Mouse (Mus musculus): ENCODE results near the gene Cd209c.

Gene Cd209c

DNA sequence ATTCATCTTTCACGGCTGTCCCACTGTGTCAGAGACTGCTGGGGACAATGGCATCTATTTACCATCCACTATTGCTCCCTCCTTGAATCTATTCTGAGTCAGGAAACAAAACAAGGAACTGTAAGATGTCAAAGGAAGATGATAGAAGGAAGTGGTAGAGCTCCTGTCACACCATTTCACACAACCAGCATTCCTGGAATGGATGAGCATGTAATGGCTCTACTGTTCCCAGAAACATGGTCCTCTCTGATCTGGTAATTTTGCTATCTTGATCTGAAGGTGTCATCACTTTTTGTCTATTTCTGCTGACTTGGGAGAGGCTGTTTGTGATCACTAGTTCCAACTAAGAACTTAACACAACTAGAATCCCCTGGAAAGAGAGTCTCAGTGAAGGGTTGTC lies at the start of gene Cd209c:
Cd209c (minus strand) TSS at position 101 of the 400 bp plus-strand sequence.
- DNase-seq (ENCODE audit: low spot score): no peak

DNA sequence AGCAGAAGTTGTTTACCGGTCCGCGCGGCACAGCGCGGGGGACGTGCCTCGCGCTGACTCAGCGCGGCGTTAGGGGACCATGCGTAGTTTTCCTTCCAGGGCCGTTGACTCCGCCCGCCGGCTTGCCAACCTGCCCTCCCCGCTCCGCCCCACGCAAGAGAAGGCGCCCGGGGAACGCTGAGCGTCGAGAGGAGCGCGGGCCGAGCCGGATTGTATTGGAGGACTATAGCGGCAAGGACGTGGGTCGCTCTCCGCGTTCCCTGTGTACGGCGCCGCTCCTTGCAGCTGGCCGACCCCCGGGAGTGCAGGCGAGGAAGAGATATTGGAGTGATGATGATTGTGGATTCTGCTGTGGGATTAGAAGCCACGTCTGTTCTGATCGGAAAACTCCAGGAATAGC lies 39.7 kb upstream of the Cd209c start:
- DNase-seq (ENCODE audit: low spot score): peak; percentile 3

DNA sequence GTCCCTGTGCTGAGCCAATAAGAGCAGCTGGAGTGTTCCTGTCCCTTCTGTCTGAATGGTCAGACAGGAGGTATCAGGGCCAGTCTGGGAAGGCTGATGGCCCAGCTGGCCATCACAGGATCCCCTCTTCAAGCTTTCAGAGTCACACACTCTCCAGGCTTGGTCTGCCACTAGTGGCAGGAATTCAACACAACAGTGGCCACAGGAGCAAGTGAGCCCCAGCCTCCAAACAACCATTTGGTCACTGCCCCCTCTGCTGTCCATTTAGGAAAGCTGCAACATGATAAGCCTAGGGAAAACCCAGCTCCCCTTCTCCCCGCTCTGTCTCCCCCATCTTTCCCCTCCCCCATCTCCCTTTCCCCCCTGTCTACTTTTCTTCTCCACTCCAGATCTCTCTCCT lies 1.5 kb upstream of the Cd209c start:
- no peak for DNase-seq (ENCODE audit: low spot score)

DNA sequence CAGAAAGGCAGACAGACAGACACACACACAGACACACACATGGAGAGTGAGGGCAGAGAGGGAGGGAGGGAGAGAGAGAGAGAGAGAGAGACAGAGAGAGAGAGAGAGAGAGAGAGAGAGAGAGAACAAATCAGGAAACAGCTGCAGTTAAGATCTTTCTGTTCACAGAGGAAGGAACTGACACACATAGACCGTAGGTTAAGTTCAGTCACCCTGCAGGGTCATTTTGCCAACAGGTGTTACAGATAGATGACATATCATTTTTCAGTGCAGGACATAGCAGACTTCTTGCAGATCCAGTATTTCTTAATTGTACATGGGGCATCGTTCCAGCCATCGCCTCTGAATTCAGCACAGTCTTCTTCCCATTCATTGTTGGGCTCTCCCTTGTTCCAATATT lies 14.5 kb downstream of the Cd209c start:
- DNase-seq (ENCODE audit: low spot score): no peak

DNA sequence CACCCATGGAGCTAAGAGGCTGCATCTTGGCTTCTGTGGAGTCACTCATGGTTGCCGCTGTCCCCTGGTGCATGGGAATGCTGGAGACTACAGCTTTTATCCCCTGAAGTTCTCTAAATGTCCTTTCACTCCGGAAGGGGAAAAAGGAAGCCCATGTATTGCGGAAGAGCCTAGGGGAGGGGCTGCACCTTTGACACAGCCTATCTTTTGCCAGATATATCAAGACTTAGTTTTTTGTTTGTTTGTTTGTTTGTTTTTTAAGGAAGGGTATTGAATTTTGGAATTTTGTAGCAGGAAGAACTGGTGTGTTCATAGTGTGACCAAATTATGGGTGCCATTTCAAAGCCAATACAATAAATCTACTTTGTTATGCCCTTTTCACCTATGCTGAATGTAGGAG lies 27.8 kb downstream of the Cd209c start, which contains the start of gene Cd209b:
Cd209b (minus strand) TSS at position 101 of the 400 bp plus-strand sequence.
- DNase-seq (ENCODE audit: low spot score): no peak

All from embryo, embryonic 10 days (tissue).